Mouse (Mus musculus) heart, postnatal 36 days (tissue): ENCODE measurements at regions not wholly inside any gene's neighbourhood (a gene's known extent, or its start where the extent isn't known, plus 50 kb on each side); places are given as distances from the start of the nearest gene placed in this dataset.
"Not testable (repeated sequence)": the region's sequence is repeated elsewhere in the genome, so short reads cannot be mapped to it uniquely, and the experiment has no call there.

Source experiments
- DNase-seq, 2 experiments: peaks; one replicate each; pipeline ENCODE4 v3.0.0; 2021 to 2022
- intact Hi-C: fragments of 180-260 bp; cut with DNase I; formaldehyde crosslinking; loops from one replicate; pipeline ENCODE4 v1.15.1; 2025

DNA sequence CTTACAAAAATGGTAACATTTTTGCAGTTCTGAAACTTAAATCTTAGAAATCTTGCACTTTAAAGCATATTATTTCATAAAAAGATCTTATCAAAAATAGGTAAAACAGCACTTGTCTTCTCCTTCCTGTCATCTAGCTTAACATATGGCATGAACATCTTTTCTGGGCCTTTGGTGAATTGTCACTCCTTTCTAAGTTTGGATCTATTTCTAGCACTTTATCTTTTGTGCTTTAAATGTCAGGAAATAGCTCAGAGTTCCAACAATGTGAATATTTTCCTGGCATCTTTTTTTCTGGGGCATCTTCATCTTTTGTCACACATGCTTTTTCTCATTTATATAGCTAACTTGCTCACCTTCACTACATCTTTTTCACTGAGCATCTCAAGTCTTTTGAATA lies 527.4 kb upstream of the Gm5150 start:
- no peak for DNase-seq
- intact Hi-C loops: no loop called here

- intact Hi-C loops, DNase-seq: not testable (repeated sequence)
These were observed 521.3 kb upstream of the Gm5150 start for GRCm38 (mm10) chr3:16527511-16527910.

DNA sequence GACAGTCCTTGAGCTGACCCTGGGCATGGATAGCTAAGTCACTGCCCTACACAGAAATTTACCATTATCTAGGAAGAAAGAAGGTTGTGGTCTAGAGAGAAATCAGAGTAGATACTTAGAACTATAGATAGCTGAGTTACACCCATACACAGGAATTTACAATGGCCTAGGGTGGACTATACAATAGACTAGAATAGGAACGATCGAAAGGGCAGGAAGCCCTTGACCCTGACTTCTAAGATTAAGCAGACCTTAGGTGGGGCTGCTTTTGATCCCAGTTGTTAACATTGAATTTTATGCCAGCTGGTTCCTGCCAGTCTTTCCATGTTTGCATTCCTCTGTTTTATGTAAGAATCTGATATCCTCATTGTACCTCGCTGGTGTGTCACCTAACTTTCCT lies 482.2 kb upstream of the Gm5150 start:
- intact Hi-C loops, DNase-seq: not testable (repeated sequence)

- intact Hi-C loops: no loop called here
These were observed 476.5 kb upstream of the Gm5150 start for GRCm38 (mm10) chr3:16482750-16483149.

GRCm38 (mm10) chr3:16471360-16471759 lies 465.1 kb upstream of the Gm5150 start:
- intact Hi-C loops: no loop called here
- no peak for DNase-seq

More at GRCm38 (mm10) chr3:16482750-16483149, 476.5 kb upstream of the Gm5150 start:
- DNase-seq: no peak

GRCm38 (mm10) chr3:16466388-16466787 lies 460.2 kb upstream of the Gm5150 start:
- intact Hi-C loops: loop anchor here (1.0 kb wide), 1 partner anchor 1358 kb away; no protein-coding TSS in a partner anchor
- peak in 1 of 2 experiments; percentile 14 for DNase-seq

DNA sequence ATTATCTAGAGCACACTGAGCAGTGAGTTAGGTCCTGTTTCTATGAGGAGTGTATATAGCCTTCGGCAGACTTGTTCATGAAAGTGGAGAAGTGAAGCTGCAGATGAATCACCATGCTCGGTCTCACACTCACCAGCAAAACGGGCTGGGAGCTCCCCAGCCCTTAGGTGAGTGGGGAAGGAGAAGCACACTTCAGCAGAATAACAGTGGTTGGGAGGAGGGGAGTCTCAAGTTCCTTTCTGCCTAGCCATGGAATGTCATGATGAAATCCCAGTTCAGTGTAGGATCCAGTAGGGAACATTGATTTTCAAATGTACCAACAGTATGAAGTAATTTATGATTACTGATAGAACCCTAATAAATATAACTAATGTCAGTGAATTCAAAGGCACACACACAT lies 459.1 kb upstream of the Gm5150 start:
- intact Hi-C loops: no loop called here
- no peak for DNase-seq

- DNase-seq: no peak
- intact Hi-C loops: no loop called here
These were observed 458.1 kb upstream of the Gm5150 start for GRCm38 (mm10) chr3:16464301-16464700.

DNA sequence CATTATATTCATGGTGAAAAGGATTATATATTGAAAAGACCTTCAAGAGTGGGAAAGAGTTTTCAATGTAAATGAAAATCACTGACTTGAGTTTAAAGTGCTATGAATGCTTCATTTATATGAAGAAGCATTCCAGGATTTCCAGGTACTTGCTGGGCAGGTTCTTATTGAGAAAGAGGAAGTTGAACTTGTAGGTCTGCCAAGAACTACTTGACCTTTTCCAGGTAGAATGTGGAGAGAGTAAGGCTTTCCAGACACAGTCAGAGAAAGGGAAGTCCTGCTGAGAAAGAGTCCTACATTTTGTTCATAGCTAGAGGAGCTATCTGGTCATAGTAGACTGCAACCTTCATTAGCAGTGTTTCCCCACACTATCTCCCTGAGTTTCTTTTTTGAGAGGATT lies 426.8 kb upstream of the Gm5150 start:
- intact Hi-C loops: no loop called here
- DNase-seq: no peak

- intact Hi-C loops: no loop called here
- DNase-seq: no peak
These were observed 425.5 kb upstream of the Gm5150 start for GRCm38 (mm10) chr3:16431819-16432115.

DNA sequence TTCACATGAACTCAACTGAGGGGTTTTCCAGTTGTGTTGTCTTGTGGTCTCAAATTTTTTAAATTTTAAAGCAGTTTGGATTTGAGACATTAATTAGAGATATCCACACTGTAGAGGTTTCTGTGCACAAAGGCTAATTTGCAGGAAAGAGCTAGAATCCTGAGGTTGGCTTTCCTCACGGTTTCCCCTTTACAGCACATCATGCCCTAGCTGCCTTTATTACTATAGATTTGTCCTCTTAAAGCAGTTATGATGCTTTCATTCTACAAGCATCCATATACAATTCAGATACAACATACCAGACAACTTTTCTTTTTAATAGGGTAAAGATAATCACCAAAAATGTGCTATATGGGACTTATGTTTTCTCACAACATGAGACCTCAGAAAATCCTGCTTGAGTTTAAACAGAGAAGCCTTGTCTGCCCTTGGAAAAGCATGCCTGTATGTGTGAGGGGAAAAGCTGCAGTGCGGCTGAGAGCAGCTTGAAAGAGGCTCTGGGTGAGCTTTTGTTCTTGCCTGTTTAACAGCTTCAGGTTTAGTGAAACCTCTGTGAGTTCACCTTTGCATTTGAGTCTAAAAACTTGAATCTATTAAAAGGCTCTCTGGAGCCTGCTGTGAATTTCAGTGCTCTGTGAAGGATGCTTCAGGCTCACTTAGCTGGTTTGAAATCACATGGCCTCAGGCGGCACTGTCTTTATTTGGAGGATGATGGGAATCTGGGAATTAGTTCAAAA lies 425.0 kb upstream of the Gm5150 start:
- intact Hi-C loops: no loop called here
- DNase-seq: no peak
